Mouse (Mus musculus) heart, postnatal 0 days (tissue): ENCODE measurements around the gene Clec2l.

Experiments
- CTCF ChIP-seq: IDR thresholded peaks from 2 replicates; pipeline ENCODE4 v1.5.1; 2016; ENCODE audit warnings: antibody characterized with exemption, control low read depth, low read depth
- EP300 ChIP-seq: IDR thresholded peaks from 2 replicates; pipeline ENCODE4 v1.6.1; 2016; ENCODE audit warnings: antibody characterized with exemption, low read depth

- TF ChIP-seq EP300 (no peak), CTCF (no peak)
Measured at GRCm38 (mm10) chr6:38677629-38678028, 14.8 kb downstream of the Clec2l start.
